Mouse (Mus musculus): ENCODE measurements at regions not wholly inside any gene's neighbourhood (a gene's known extent, or its start where the extent isn't known, plus 50 kb on each side); places are given as distances from the start of the nearest gene placed in this dataset.
A peak's percentile ranks its signal among the peaks of the same experiment; 100 is the strongest.

- no peak overlapping the region; the same call in 1 of the 2 replicates for H3K4me2 ChIP-seq (ENCODE audit: low read depth, low read length, poor library complexity, severe bottlenecking)
- 19% methylated on average over 9 of the region's 9 CpGs for WGBS
Measured at GRCm38 (mm10) chr1:189080797-189081196, 73.2 kb upstream of the Kctd3 start.

GRCm38 (mm10) chr1:189079451-189080410 is 72.1 kb upstream of the Kctd3 start:
- no peak for TF ChIP-seq CTCF (IDR thresholded peaks at IDR 0.05)
- Histone ChIP-seq H3K4me1 (ENCODE audit: insufficient read depth, low read length) (no peaks in the 10 kb centered on the region), H3K4me2 (ENCODE audit: low read depth, low read length, poor library complexity, severe bottlenecking) (no peak overlapping the region), H3K9me3 (ENCODE audit: low read length) (0 out of 2 replicates have a peak, but pooled peaks cover 5% of the 10 kb centered on the region), H3K9ac (replicated peaks; ENCODE audit: low read length, poor library complexity, severe bottlenecking) (no peak overlapping the region), H3K36me3 (ENCODE audit: insufficient read depth, low read length) (no peaks in the 10 kb centered on the region), H3K27me3 (ENCODE audit: insufficient read depth, low read length) (no peaks in the 10 kb centered on the region), H3K4me3 (ENCODE audit: low read depth, low read length) (no peak overlapping the region), H3K27ac (ENCODE audit: low read depth, low read length) (no peak overlapping the region)
- DNase-seq (ENCODE audit: low spot score) (peak; percentile 62), ATAC-seq (ENCODE audit: low FRiP score) (no peak)
- 56% methylated on average over 11 of the region's 11 CpGs for WGBS

More at GRCm38 (mm10) chr1:189080797-189081196, 73.2 kb upstream of the Kctd3 start:
- no peak overlapping the region for H3K9ac ChIP-seq (replicated peaks; ENCODE audit: low read length, poor library complexity, severe bottlenecking)
- H3K27me3 ChIP-seq (ENCODE audit: insufficient read depth, low read length), result no peaks in the 10 kb centered on the region
- peaks cover 7% of the 10 kb centered on the region; the same call in 1 of the 2 replicates for H3K9me3 ChIP-seq (ENCODE audit: low read length)
- peak; percentile 82 for TF ChIP-seq CTCF (IDR thresholded peaks at IDR 0.05)
- no peak overlapping the region for H3K4me3 ChIP-seq (ENCODE audit: low read depth, low read length)
- H3K36me3 ChIP-seq (ENCODE audit: insufficient read depth, low read length), result no peaks in the 10 kb centered on the region
- ATAC-seq (ENCODE audit: low FRiP score) (peak; percentile 58; the same call in 1 of the 2 replicates), DNase-seq (ENCODE audit: low spot score) (peak; percentile 53)
- H3K27ac ChIP-seq (ENCODE audit: low read depth, low read length), result no peak overlapping the region
- no peaks in the 10 kb centered on the region for H3K4me1 ChIP-seq (ENCODE audit: insufficient read depth, low read length)

GRCm38 (mm10) chr1:189077861-189078260 is 70.2 kb upstream of the Kctd3 start:
- no peak for TF ChIP-seq CTCF (IDR thresholded peaks at IDR 0.05)
- ATAC-seq (ENCODE audit: low FRiP score), result no peak
- Histone ChIP-seq H3K27ac (ENCODE audit: low read depth, low read length) (no peak overlapping the region), H3K4me1 (ENCODE audit: insufficient read depth, low read length) (no peaks in the 10 kb centered on the region), H3K36me3 (ENCODE audit: insufficient read depth, low read length) (no peaks in the 10 kb centered on the region), H3K4me2 (ENCODE audit: low read depth, low read length, poor library complexity, severe bottlenecking) (no peak overlapping the region), H3K4me3 (ENCODE audit: low read depth, low read length) (no peak overlapping the region), H3K27me3 (ENCODE audit: insufficient read depth, low read length) (no peaks in the 10 kb centered on the region), H3K9me3 (ENCODE audit: low read length) (no peaks in the 10 kb centered on the region), H3K9ac (replicated peaks; ENCODE audit: low read length, poor library complexity, severe bottlenecking) (no peak overlapping the region)
- DNase-seq (ENCODE audit: low spot score), result no peak
- WGBS, result 80% methylated on average over 5 of the region's 5 CpGs

DNA sequence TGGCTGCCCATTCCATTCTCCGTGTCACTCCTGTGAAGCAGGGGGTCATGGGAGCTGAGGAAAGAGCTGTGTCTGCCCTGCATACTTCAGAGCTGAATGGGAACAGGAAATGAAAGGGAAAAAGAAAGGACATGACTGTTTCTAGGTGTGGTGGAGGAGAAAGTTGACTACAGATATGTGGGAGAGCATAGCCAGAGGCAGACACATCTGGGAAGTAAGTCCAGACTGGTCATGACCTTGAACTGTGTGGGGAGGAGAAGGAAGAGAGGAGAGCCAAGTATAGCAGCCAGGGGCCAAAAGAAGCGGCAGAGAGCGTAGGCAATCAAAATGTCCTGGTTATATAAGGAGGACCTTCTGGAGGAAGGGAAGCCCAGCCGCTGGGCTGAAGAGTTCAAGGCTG is 68.6 kb upstream of the Kctd3 start:
- Histone ChIP-seq H3K27me3 (ENCODE audit: insufficient read depth, low read length) (no peaks in the 10 kb centered on the region), H3K36me3 (ENCODE audit: insufficient read depth, low read length) (no peaks in the 10 kb centered on the region), H3K4me2 (ENCODE audit: low read depth, low read length, poor library complexity, severe bottlenecking) (no peak overlapping the region), H3K4me3 (ENCODE audit: low read depth, low read length) (no peak overlapping the region), H3K27ac (ENCODE audit: low read depth, low read length) (no peak overlapping the region), H3K4me1 (ENCODE audit: insufficient read depth, low read length) (no peaks in the 10 kb centered on the region), H3K9me3 (ENCODE audit: low read length) (no peaks in the 10 kb centered on the region), H3K9ac (replicated peaks; ENCODE audit: low read length, poor library complexity, severe bottlenecking) (no peak overlapping the region)
- DNase-seq (ENCODE audit: low spot score) (no peak), ATAC-seq (ENCODE audit: low FRiP score) (no peak)
- TF ChIP-seq CTCF (IDR thresholded peaks at IDR 0.05), result no peak
- 87% methylated on average over 4 of the region's 4 CpGs for WGBS

DNA sequence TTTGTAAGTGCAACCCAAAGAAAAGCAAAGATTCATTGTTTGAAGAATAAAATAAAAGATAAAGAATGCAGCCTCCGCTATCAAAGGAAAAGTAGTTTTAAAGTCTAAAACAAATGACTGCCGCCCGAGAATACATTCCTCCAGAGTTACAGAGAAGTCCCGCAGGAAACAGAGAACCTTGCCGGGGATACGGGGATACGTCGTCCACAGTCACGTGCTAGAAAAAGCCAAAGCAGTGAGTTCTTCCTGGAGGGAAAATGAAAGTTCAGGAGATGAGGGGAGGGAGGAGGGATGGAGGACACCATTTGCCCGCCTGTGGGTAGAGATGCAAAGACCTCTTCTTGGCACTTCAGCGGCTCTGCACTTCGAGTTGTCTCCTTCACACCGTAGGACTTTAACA is 68.0 kb upstream of the Kctd3 start:
- Histone ChIP-seq H3K27ac (ENCODE audit: low read depth, low read length) (no peak overlapping the region), H3K4me3 (ENCODE audit: low read depth, low read length) (no peak overlapping the region), H3K9ac (replicated peaks; ENCODE audit: low read length, poor library complexity, severe bottlenecking) (no peak overlapping the region), H3K4me1 (ENCODE audit: insufficient read depth, low read length) (no peaks in the 10 kb centered on the region), H3K36me3 (ENCODE audit: insufficient read depth, low read length) (no peaks in the 10 kb centered on the region), H3K9me3 (ENCODE audit: low read length) (no peaks in the 10 kb centered on the region), H3K4me2 (ENCODE audit: low read depth, low read length, poor library complexity, severe bottlenecking) (no peak overlapping the region), H3K27me3 (ENCODE audit: insufficient read depth, low read length) (no peaks in the 10 kb centered on the region)
- WGBS, result 78% methylated on average over 13 of the region's 13 CpGs
- no peak for ATAC-seq (ENCODE audit: low FRiP score)
- TF ChIP-seq CTCF (IDR thresholded peaks at IDR 0.05), result no peak
- DNase-seq (ENCODE audit: low spot score), result no peak

- DNase-seq (ENCODE audit: low spot score), result no peak
- Histone ChIP-seq H3K4me1 (ENCODE audit: insufficient read depth, low read length) (peaks cover 2% of the 10 kb centered on the region; the same call in 1 of the 2 replicates), H3K27me3 (ENCODE audit: insufficient read depth, low read length) (no peaks in the 10 kb centered on the region), H3K9ac (replicated peaks; ENCODE audit: low read length, poor library complexity, severe bottlenecking) (no peak overlapping the region), H3K4me2 (ENCODE audit: low read depth, low read length, poor library complexity, severe bottlenecking) (no peak overlapping the region), H3K9me3 (ENCODE audit: low read length) (no peaks in the 10 kb centered on the region), H3K27ac (ENCODE audit: low read depth, low read length) (no peak overlapping the region), H3K36me3 (ENCODE audit: insufficient read depth, low read length) (no peaks in the 10 kb centered on the region), H3K4me3 (ENCODE audit: low read depth, low read length) (no peak overlapping the region)
- ATAC-seq (ENCODE audit: low FRiP score), result no peak
- TF ChIP-seq CTCF (IDR thresholded peaks at IDR 0.05), result no peak
- whole genome bisulfite sequencing, result 82% methylated on average over 2 of the region's 2 CpGs
Measured at GRCm38 (mm10) chr1:189072516-189072915, 64.9 kb upstream of the Kctd3 start.

All from midbrain, postnatal 0 days (tissue).